Mouse (Mus musculus) lung, postnatal 0 days (tissue): ENCODE results near the gene Gm13083. TPM values are rescaled to one million over a fixed set of nuclear protein-coding genes. Genes with fewer than 3 reads are reported as not detected.
"Not testable (repeated sequence)": the region's sequence is repeated elsewhere in the genome, so short reads cannot be mapped to it uniquely, and the experiment has no call there.

Source experiments
- ATAC-seq: fragments of 200-750 bp; cut with Nextera tagmentation; 2 replicates; pipeline ENCODE4 v1.8.0; 2017; ENCODE audit warnings: moderate library complexity
- DNase-seq: peaks from one replicate; pipeline ENCODE4 v3.0.0-alpha.2; 2016; ENCODE audit warnings: low spot score
- H3K27ac ChIP-seq: fragments of 300-500 bp; sonication (generic); 2 replicates; pipeline ENCODE4 v1.5.1; 2014; ENCODE audit warnings: antibody characterized with exemption, mild to moderate bottlenecking, low read length, mixed read lengths
- H3K27me3 ChIP-seq: fragments of 300-500 bp; sonication (generic); replicated peaks from 2 replicates; pipeline ENCODE4 v1.6.1; 2014; ENCODE audit warnings: low read length, mixed read lengths; ENCODE audit not compliant: insufficient read depth
- H3K36me3 ChIP-seq: fragments of 300-500 bp; sonication (generic); 2 replicates; pipeline ENCODE4 v1.6.1; 2014; ENCODE audit warnings: low read length, mixed read lengths; ENCODE audit not compliant: insufficient read depth
- H3K4me1 ChIP-seq: fragments of 300-500 bp; sonication (generic); 2 replicates; pipeline ENCODE4 v1.6.1; 2014; ENCODE audit warnings: antibody characterized with exemption, low read depth, low read length, mixed read lengths; ENCODE audit not compliant: insufficient read depth
- H3K4me2 ChIP-seq: fragments of 300-500 bp; sonication (generic); replicated peaks from 2 replicates; pipeline ENCODE4 v1.6.1; 2014; ENCODE audit warnings: low read depth, mild to moderate bottlenecking, low read length, moderate library complexity, mixed read lengths
- H3K4me3 ChIP-seq: fragments of 300-500 bp; sonication (generic); 2 replicates; pipeline ENCODE4 v1.5.1; 2014; ENCODE audit warnings: low read depth, low read length
- H3K9ac ChIP-seq: fragments of 300-500 bp; sonication (generic); replicated peaks from 2 replicates; pipeline ENCODE4 v1.6.1; 2014; ENCODE audit warnings: low read depth, mild to moderate bottlenecking
- H3K9me3 ChIP-seq: fragments of 300-500 bp; sonication (generic); 2 replicates; pipeline ENCODE4 v1.6.1; 2016; ENCODE audit warnings: low read length, mixed read lengths
- WGBS: fragments of 180-500 bp; shearing (Covaris S2); extraction: QIAGEN DNeasy Blood & Tissue Kit; methylation state at CpG from one replicate; pipeline ENCODE4 v1.1.7; 2014; 5-methylcytosine and 5-hydroxymethylcytosine counted together
- polyA plus RNA-seq: library from polyadenylated mRNA; unstranded; fragments of >200 nt; fragmentation: Nextera tagmentation; extraction: Ambion mirVana; gene quantifications from 2 replicates; pipeline ENCODE4 v1.2.1, GENCODE M21; 2015

The Gm13083 gene
- not detected in 2 replicates for polyA plus RNA-seq

DNA sequence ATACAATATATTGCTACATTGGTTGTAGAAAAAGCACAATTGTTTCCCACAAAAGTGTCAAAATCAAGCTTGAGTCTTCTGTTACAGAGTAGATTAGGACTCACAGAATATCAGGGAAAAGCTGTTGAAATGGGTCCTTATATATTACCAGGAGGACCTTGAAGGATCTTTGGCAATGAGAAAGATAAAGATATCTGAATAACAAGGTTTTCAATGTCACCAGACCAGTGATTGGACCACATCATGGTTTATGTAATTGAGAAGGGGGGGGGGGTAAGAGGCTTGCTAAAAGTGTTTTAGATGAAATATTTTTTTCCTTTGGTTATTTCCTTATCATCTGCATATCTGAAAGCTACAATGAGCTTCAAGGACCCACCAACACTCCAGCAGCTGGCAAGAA is at the start of gene Gm13083:
Gm13083 (plus strand) TSS at position 301 of the 400 bp plus-strand sequence.
- not testable (repeated sequence) for DNase-seq, H3K9ac ChIP-seq, H3K27ac ChIP-seq, H3K9me3 ChIP-seq, ATAC-seq, H3K4me2 ChIP-seq, H3K36me3 ChIP-seq, H3K4me3 ChIP-seq, H3K4me1 ChIP-seq, H3K27me3 ChIP-seq

DNA sequence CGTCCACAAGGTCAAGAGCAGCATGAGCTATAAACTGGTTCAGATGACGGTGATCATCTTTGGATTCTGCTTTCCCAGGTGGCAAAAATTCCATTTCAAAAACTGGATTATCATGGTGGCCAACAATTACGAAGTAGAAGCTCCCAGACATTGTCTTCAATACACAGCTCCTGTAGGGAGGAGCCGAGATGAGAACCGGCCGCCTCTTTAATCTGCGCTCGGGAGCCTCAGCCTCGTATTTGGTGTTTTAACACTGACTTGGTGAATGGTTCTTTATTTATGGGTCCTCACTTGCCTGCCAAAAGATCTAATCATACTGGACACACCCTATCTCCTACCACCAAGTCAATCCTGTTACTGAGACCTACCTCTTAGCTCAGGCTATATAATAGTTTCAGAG is 2.9 kb upstream of the Gm13083 start:
- H3K27me3 ChIP-seq, H3K27ac ChIP-seq, H3K9ac ChIP-seq, DNase-seq, H3K4me2 ChIP-seq, H3K9me3 ChIP-seq, H3K4me3 ChIP-seq, H3K4me1 ChIP-seq, ATAC-seq, H3K36me3 ChIP-seq: not testable (repeated sequence)
- 77% methylated on average over 9 of the region's 9 CpGs for WGBS

DNA sequence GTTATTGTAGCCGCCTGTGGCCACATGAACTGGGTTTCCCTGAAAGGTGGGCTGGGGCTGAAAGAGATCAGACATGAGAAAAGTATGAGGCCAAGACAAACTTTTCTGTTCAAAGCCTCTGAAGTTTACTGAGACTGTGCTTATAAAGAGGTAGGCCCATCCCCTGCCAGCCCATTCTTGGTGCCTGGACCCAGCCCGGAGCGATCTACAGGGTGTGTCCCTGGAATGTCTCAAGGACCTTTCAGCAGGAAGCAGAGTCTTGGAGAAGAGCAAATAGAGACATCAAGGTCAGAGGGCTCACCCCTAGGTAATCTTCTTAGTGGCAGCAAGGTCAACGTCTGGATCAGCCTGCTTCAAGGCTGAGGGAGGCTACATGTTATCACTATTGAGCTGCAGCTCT is 3.3 kb downstream of the Gm13083 start:
- H3K4me2 ChIP-seq, H3K4me1 ChIP-seq, H3K36me3 ChIP-seq, H3K27ac ChIP-seq, ATAC-seq, H3K27me3 ChIP-seq, H3K9ac ChIP-seq, H3K9me3 ChIP-seq, H3K4me3 ChIP-seq, DNase-seq: not testable (repeated sequence)
- 66% methylated on average over 4 of the region's 4 CpGs for WGBS

DNA sequence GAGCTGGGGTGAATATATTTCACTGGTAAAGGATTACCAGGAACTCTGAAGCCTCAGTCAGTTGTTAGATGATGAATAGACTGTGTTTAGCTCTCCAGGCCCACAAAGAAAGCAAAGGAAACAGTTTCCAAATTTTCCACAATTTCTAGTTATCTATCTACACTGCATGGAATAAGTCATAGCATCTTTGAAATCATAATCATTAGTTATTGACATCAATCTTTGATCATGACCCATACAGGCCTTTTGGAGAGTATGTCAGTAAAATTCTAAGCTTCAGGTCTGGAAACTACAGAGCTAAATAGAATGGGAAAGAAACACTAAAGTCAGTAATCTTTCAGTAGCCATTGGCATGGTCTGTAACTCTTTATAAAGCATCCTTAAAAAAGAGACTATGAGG is 42.3 kb downstream of the Gm13083 start, which contains the start of gene Gm13088:
Gm13088 (minus strand) TSS at position 101 of the 400 bp plus-strand sequence.
- not testable (repeated sequence) for H3K4me1 ChIP-seq, H3K27ac ChIP-seq, H3K4me2 ChIP-seq, DNase-seq, ATAC-seq, H3K27me3 ChIP-seq, H3K36me3 ChIP-seq, H3K4me3 ChIP-seq, H3K9ac ChIP-seq, H3K9me3 ChIP-seq

Other genes starting within 250 kb of the Gm13083 start
- gene Pramel1, start 220.6 kb upstream of the Gm13083 start, polyA plus RNA-seq, result not detected in 2 replicates
- gene Pramef8, start 202.6 kb upstream of the Gm13083 start, polyA plus RNA-seq, result 9.2 and 10.2 TPM in 2 replicates
- gene Oog4, start 164.7 kb upstream of the Gm13083 start, polyA plus RNA-seq, result not detected in 2 replicates
- not detected in 2 replicates for gene Gm13043, start 103.7 kb upstream of the Gm13083 start, polyA plus RNA-seq
- gene Gm13040, start 79.0 kb upstream of the Gm13083 start, polyA plus RNA-seq, result not detected in 2 replicates
- not detected in 2 replicates for gene BC080695, start 63.3 kb upstream of the Gm13083 start, polyA plus RNA-seq
- gene Gm13057, start 63.3 kb upstream of the Gm13083 start, polyA plus RNA-seq, result not detected in 2 replicates
- gene Gm13088, start 42.2 kb downstream of the Gm13083 start, polyA plus RNA-seq, result not detected in 2 replicates
- gene Gm13089, start 87.7 kb downstream of the Gm13083 start, polyA plus RNA-seq, result not detected in 2 replicates
- gene Gm13078, start 104.5 kb downstream of the Gm13083 start, polyA plus RNA-seq, result not detected in 2 replicates
- gene Gm13023, start 174.3 kb downstream of the Gm13083 start, polyA plus RNA-seq, result not detected in 2 replicates
- gene Gm13084, start 201.1 kb downstream of the Gm13083 start, polyA plus RNA-seq, result not detected in 2 replicates
- not detected in 2 replicates for gene Gm13103, start 231.5 kb downstream of the Gm13083 start, polyA plus RNA-seq